Mouse (Mus musculus): ENCODE data around the gene Uhrf1bp1. TPM values are rescaled to one million over a fixed set of nuclear protein-coding genes. Genes with fewer than 3 reads are reported as not detected.

The Uhrf1bp1 gene
- total RNA-seq (2021), result 10 to 100 TPM; 16.5 to 22.1 TPM

- DNase-seq, result peak; percentile 81 to 83
- intact Hi-C loops (cut with DNase I), result no loop called here
Observed at GRCm38 (mm10) chr17:27856265-27856797, at the start of gene Uhrf1bp1. Gene Uhrf1bp1, plus strand, starts transcription at chr17:27856441.

DNA sequence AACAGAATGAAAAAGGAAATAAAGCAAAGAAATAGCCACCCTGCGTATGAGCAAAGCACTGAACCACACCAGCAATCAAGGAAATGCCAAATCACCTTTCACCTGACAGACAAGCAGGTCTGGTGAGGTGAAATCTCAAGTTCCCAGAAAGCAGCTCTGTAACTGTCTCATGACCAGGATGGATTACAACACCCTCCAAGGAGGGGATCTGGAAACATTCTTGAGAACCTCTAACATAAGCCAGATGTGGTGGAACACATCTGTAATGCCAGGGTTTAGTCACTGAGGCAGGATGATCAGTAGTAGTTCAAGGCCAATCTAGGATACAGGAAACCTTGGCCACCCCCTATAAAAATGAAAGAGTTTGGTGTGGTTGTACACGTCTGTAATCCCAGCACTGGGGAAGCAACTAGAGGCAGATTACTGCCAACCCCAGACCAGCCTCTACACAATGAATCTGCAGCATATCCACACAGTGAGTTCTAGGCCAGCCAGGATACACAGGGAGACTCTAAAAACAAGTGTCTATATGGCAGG is 48.6 kb upstream of the Uhrf1bp1 start:
- DNase-seq, result no peak
- intact Hi-C loops (cut with DNase I), result no loop called here

GRCm38 (mm10) chr17:27810569-27811331 is 45.5 kb upstream of the Uhrf1bp1 start:
- intact Hi-C loops (cut with DNase I), result no loop called here
- DNase-seq, result no peak

- intact Hi-C loops (cut with DNase I), result no loop called here
- peak in 1 of 2 experiments; percentile 24 for DNase-seq
Observed at GRCm38 (mm10) chr17:27811980-27812379, 44.3 kb upstream of the Uhrf1bp1 start.

GRCm38 (mm10) chr17:27814606-27815005 is 41.6 kb upstream of the Uhrf1bp1 start:
- DNase-seq, result no peak
- intact Hi-C loops (cut with DNase I), result no loop called here

DNA sequence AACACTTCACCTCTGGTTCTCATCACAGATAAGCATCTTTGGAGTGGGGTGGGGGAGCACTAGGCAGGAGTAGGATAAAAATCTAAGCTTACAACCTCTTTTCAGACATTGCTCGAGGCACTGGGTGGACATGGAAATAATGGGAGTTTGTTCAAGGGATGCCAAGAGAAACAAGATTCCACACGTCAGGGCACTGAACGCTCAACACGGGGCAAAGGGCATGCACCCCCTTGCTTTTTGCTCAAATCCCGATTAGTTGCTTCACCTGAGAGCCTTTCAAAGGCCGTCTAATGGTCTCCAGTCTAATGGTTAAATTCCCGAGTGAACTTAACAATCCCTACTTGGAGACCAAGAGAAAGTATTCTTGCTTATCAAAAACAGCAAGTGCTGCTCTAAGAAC is 37.2 kb upstream of the Uhrf1bp1 start:
- DNase-seq, result no peak
- intact Hi-C loops (cut with DNase I), result no loop called here

DNA sequence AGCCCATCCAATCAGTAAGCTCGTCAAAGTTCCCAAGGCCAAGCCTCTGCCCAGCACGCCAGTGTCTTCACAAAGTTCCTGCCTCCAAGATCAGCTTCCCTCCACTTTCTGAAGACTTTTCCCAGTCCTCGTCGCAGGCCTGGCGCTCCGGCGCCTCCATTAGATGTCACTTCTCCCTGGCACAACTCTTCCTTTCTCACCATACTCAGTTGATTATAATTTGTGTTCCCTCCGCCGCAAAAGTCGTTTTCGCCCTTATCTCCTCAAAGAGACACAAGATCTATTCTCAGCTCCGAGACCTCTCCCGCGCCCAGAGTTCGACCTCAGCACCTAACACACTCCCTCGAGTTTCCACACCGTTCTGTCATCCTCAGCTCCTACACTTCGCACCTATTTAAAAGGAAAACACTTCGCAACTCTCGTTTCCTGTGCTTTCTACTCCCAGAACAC is 36.7 kb upstream of the Uhrf1bp1 start:
- peak; percentile 45 to 62 for DNase-seq
- intact Hi-C loops (cut with DNase I), result no loop called here

GRCm38 (mm10) chr17:27819971-27820567 is 36.2 kb upstream of the Uhrf1bp1 start:
- intact Hi-C loops (cut with DNase I), result no loop called here
- DNase-seq, result peak; percentile 67 to 76

GRCm38 (mm10) chr17:27820568-27821406 is 35.5 kb upstream of the Uhrf1bp1 start, which contains the start of gene D17Wsu92e:
Gene D17Wsu92e, minus strand, starts transcription at chr17:27820648.
- intact Hi-C loops (cut with DNase I), result no loop called here

GRCm38 (mm10) chr17:27821407-27822338 is 34.6 kb upstream of the Uhrf1bp1 start:
- intact Hi-C loops (cut with DNase I), result loop anchor here (2.0 kb wide), 1 partner anchor 17 kb away; the partner anchor contains the start of gene Snrpc
- DNase-seq, result peak; percentile 31 to 32

More at GRCm38 (mm10) chr17:27820568-27821406, 35.5 kb upstream of the Uhrf1bp1 start, which contains the start of gene D17Wsu92e:
- peak; percentile 98 to 99 for DNase-seq

GRCm38 (mm10) chr17:27823142-27823905 is 32.9 kb upstream of the Uhrf1bp1 start:
- intact Hi-C loops (cut with DNase I), result loop anchor here (2.0 kb wide), 1 partner anchor 15 kb away; the partner anchor contains the start of gene Snrpc
- DNase-seq, result no peak

DNA sequence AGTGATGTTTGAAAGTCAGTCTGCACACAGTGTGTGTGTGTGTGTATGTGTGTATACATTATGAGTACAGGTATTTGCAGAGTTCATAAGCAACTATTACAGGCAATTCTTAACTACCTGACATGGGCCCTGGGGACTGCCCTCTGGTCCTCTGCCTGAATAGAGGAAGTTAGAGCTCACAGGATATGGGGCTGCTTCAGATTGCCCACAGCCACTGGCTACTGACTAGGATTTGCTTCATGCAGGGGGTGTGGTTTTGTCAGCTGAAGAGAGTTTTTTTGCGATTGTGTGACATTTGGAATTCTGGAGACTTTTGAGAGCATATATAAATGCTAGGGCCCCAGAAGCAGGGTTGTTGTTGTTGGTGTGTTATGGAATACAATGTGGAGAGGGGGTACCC is 31.3 kb upstream of the Uhrf1bp1 start:
- intact Hi-C loops (cut with DNase I), result no loop called here
- no peak for DNase-seq

- DNase-seq, result no peak
- intact Hi-C loops (cut with DNase I), result no loop called here
Observed at GRCm38 (mm10) chr17:27825539-27825938, 30.7 kb upstream of the Uhrf1bp1 start.

GRCm38 (mm10) chr17:27825984-27826905 is 30.0 kb upstream of the Uhrf1bp1 start:
- DNase-seq, result peak; percentile 66 to 75
- intact Hi-C loops (cut with DNase I), result no loop called here

DNA sequence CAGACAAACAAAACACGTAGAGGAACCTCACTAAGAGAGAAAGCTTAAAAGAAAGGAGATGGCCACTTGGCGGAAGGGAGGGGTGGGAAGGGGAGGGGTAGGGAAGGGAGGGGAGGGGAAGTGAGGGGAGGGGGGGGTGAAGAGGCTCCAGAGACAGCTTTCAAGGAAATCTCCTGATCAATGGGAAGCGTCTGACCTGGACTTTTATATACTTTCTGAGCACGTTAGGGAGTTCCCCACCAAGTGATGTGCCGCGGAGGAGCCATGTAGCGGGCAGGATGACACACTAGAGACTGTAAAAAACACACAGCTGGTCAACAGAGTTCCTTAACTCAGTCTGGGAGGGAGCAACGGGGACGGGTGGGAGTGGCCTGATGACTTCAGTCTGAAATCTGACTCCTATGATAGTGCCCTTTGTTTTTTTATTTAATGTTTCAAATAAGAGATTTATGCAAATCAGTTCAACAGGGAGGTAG is 29.3 kb upstream of the Uhrf1bp1 start:
- DNase-seq, result peak; percentile 60 to 71
- intact Hi-C loops (cut with DNase I), result no loop called here

DNA sequence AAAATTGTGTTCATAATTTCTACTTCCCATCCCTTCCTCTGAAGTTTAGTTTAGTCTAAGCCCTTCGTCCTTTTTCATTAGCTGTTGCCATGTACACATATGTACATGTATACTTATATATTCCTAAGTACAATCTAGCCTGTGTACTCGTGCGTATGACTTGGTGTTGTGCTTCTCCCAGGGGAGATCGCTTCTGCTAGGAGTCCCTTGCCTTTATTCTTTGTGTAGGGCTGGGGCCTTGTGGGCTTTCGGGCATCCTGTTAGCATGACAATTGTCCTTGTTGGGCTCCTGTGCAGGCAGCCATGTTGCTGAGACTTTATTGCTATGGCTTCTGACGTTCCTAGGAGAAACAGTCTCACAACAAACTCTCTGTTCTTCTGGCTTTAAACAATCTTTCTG is 28.7 kb upstream of the Uhrf1bp1 start:
- intact Hi-C loops (cut with DNase I), result no loop called here
- DNase-seq, result no peak

- intact Hi-C loops (cut with DNase I), result no loop called here
- DNase-seq, result no peak
Observed at GRCm38 (mm10) chr17:27830411-27830810, 25.8 kb upstream of the Uhrf1bp1 start.

All from heart, postnatal 10 days (tissue).